Mouse (Mus musculus) liver, postnatal 0 days (tissue): Measurements from ENCODE around the gene Kmt2a.

ENCODE experiments used
- CTCF ChIP-seq: sonication (generic); IDR thresholded peaks from 2 replicates; pipeline ENCODE4 v1.5.1; 2016; ENCODE audit warnings: antibody characterized with exemption, low read depth
- EP300 ChIP-seq: IDR thresholded peaks from 2 replicates; pipeline ENCODE4 v1.6.1; 2016; ENCODE audit warnings: antibody characterized with exemption, low read depth, mild to moderate bottlenecking

- no peak for TF ChIP-seq CTCF
- no peak for TF ChIP-seq EP300
Measured at GRCm38 (mm10) chr9:44868336-44869094, 12.6 kb downstream of the Kmt2a start.
